Comparison of ENCODE assay signal across 8 mouse cellular contexts in the genomic region with DNA sequence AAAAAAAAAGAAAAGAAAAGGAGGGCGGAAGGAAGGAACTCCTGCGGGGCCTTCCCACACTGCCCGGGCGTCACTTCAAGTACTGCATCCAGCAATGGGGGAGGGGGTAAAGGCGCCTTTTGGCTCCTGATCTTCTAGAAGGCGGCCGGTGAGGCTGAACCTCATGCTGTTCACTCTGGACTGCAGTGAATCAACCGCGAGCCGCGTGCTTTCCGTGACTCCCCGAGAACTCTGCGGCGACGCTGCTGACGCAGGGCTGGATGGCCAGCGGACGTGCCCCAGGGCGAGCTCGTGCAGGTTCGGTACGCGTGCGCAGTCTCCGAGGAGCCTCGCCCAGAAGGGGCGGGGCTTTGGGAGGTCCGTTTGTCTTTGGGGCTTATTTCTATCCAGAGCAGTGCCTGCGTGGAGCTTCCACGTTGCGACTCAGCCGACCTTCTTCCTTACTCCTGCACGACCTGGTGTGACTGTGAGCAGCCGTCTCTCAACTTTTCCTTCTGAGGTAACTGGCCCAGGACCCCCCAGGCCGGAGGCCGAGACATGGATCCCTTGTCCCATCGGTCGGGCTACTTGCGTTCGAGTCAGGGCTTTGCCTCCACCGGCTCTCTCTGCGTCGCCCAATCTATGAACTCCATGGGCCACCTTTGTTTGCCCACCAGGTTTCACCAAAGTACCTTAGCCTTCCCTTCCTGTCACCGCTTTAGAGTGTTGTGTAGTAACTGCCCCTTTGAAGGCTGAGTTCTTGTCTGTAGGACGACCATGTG. TPM values are rescaled to one million over a fixed set of nuclear protein-coding genes. Genes with fewer than 3 reads are reported as not detected.
DNase-seq lines count a peak whose midpoint lies in the region; ATAC-seq lines count a peak whose summit lies in the region.

A gene (plus strand): TSS at position 177 of the 761 bp plus-strand sequence.

- peak within 1 kb of the TSS; percentile 73 for H3K27ac ChIP-seq in hindbrain, embryonic 13.5 days

- peak within 1 kb of the TSS; percentile 60 for H3K4me3 ChIP-seq in hindbrain, embryonic 13.5 days

- peak within 1 kb of the TSS; percentile 68 for H3K4me2 ChIP-seq in hindbrain, embryonic 13.5 days

- H3K36me3 ChIP-seq in hindbrain, embryonic 13.5 days, result peaks cover 9% of the 10 kb centered on the region; the same call in 1 of the 2 replicates

- peaks cover 22% of the 10 kb centered on the region for H3K4me1 ChIP-seq in hindbrain, embryonic 13.5 days (replicated peaks)

- H3K9ac ChIP-seq in hindbrain, embryonic 13.5 days, result peak within 1 kb of the TSS; percentile 76

- DNase-seq in NIH3T3 (ENCODE audit: low read depth), result peak; percentile 100
- DNase-seq in cerebellum, postnatal 10 days, result peak; percentile 91 to 94
- DNase-seq in frontal cortex, postnatal 14 days (ENCODE audit: low spot score in 2 of 2), result peak; percentile 78 to 85
- DNase-seq in layer of hippocampus, postnatal 25 days (ENCODE audit: extremely low spot score in 1 of 2, low spot score in 1 of 2), result peak; percentile 77 to 81
- peak; percentile 95 for DNase-seq in lung, postnatal 25 days (ENCODE audit: low spot score)
- DNase-seq in retina, embryonic 14.5 days (ENCODE audit: low spot score), result peak; percentile 94
- DNase-seq in thymus, postnatal 4 days, result peak; percentile 91

- peak; percentile 97 for ATAC-seq in hindbrain, embryonic 13.5 days (ENCODE audit: low FRiP score)

- no peaks in the 10 kb centered on the region for H3K27me3 ChIP-seq in hindbrain, embryonic 13.5 days

- H3K9me3 ChIP-seq in hindbrain, embryonic 13.5 days, result no peaks in the 10 kb centered on the region

- WGBS in hindbrain, embryonic 13.5 days, result under 1% methylated on average over 46 of the region's 46 CpGs

RNA-seq across cellular contexts. Expression of the gene that starts here (rescaled TPM):
- 31.8 and 36.6 TPM in 2 replicates for polyA plus RNA-seq in hindbrain, embryonic 13.5 days (2015; fragmentation: Nextera tagmentation; extraction: Ambion mirVana)
- 1 to 10 TPM; 4.6 to 6.6 TPM for total RNA-seq in layer of hippocampus, postnatal 25 days (2021)

Comparison
In these comparisons a context has a peak if more than half of its experiments do, and no peak if none do; other contexts are left out.
1. Peak in every context shown above with its lines: DNase-seq, ATAC-seq, H3K4me3 ChIP-seq and H3K27ac ChIP-seq.